Mouse (Mus musculus) heart, adult 2 months (tissue): ENCODE results near the gene Phlpp2. TPM values are rescaled to one million over a fixed set of nuclear protein-coding genes. Genes with fewer than 3 reads are reported as not detected.

ENCODE experiments used
- DNase-seq, 2 experiments: peaks; one replicate each; pipeline ENCODE4 v3.0.0; 2021
- H3K27ac ChIP-seq: fragments of 200-600 bp; 2 replicates; pipeline ENCODE4 v1.8.1; 2022
- H3K27me3 ChIP-seq: fragments of 200-500 bp; 2 replicates; pipeline ENCODE4 v1.6.1; 2012; ENCODE audit warnings: mild to moderate bottlenecking, low read length, inconsistent platforms, mixed read lengths; ENCODE audit not compliant: control insufficient read depth, insufficient read depth
- H3K36me3 ChIP-seq: fragments of 200-500 bp; 2 replicates; pipeline ENCODE4 v1.6.1; 2012; ENCODE audit warnings: low read length, inconsistent platforms; ENCODE audit not compliant: control insufficient read depth, insufficient read depth
- H3K4me1 ChIP-seq: fragments of 200-500 bp; 2 replicates; pipeline ENCODE4 v1.6.1; 2011; ENCODE audit warnings: low read length; ENCODE audit not compliant: control insufficient read depth, insufficient read depth
- H3K4me3 ChIP-seq: fragments of 200-600 bp; 2 replicates; pipeline ENCODE4 v1.8.1; 2022
- H3K79me2 ChIP-seq: fragments of 200-500 bp; replicated peaks from 2 replicates; pipeline ENCODE4 v1.6.1; 2012; ENCODE audit warnings: mild to moderate bottlenecking, inconsistent platforms, low read length, moderate library complexity, mixed read lengths; ENCODE audit not compliant: control insufficient read depth, insufficient read depth
- H3K9ac ChIP-seq: fragments of 200-500 bp; 2 replicates; pipeline ENCODE4 v1.6.1; 2012; ENCODE audit warnings: low read depth, mild to moderate bottlenecking, control low read depth, inconsistent platforms, low read length, mixed read lengths
- CTCF ChIP-seq: fragments of 200-600 bp; IDR thresholded peaks from 2 replicates; pipeline ENCODE4 v1.8.1; 2022; ENCODE audit warnings: antibody characterized with exemption, mild to moderate bottlenecking, moderate library complexity
- EP300 ChIP-seq: fragments of 200-500 bp; IDR thresholded peaks from 2 replicates; pipeline ENCODE4 v1.6.1; 2011; ENCODE audit warnings: low read depth, low read length, control low read depth; ENCODE audit not compliant: insufficient read depth
- POLR2A ChIP-seq: fragments of 200-500 bp; IDR thresholded peaks from 2 replicates; pipeline ENCODE4 v1.6.1; 2011; ENCODE audit warnings: mild to moderate bottlenecking, low read depth, low read length, control low read depth; ENCODE audit not compliant: insufficient read depth
- WGBS: fragments of 180-500 bp; shearing (Covaris S2); methylation state at CpG from one replicate; pipeline ENCODE4 v1.1.7; 2018; 5-methylcytosine and 5-hydroxymethylcytosine counted together
- intact Hi-C: fragments of 180-260 bp; cut with DNase I; formaldehyde crosslinking; loops from one replicate; pipeline ENCODE4 v1.15.1; 2025
- polyA plus RNA-seq: library from polyadenylated mRNA; depleted of rRNA; stranded (reverse); fragments of >200 nt; gene quantifications from 2 replicates; pipeline ENCODE4 v1.2.3, GENCODE M21; 2012
- total RNA-seq, 2 experiments: library from RNA; stranded (reverse); gene quantifications; 2 replicates each; pipeline ENCODE4 v1.2.3; 2021

The Phlpp2 gene
- total and polyA plus RNA-seq, 3 experiments, result 2.1 to 4.6 (median 3.2) TPM

DNA sequence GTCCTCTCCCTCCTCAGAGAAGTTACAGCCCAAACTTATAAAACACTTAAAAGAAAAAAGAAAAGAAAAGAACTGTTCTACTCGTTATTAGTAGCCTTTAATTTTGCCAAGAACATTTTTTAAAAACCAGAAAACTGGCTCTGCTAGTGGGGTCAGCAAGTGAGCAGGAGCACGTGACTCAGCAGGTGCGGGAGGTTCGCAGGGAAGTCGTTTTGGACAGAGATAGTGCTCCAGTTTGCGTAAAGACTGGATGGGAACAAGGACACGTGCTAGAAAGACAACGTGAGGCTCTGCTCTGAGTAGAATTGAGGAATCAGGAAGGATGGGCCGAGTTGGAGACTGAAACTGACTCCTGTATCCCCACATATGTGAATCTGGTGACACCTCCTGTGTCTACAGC, 94.6 kb downstream of the Phlpp2 start:
- H3K27me3 ChIP-seq, result peaks cover 3% of the 10 kb centered on the region
- H3K4me3 ChIP-seq, result no peak overlapping the region
- intact Hi-C loops, result no loop called here
- no peaks in the 10 kb centered on the region for H3K36me3 ChIP-seq
- DNase-seq, result no peak
- 65% methylated on average over 9 of the region's 9 CpGs for WGBS
- H3K27ac ChIP-seq, result no peak overlapping the region
- no peaks in the 10 kb centered on the region for H3K79me2 ChIP-seq
- H3K4me1 ChIP-seq, result no peaks in the 10 kb centered on the region
- H3K9ac ChIP-seq, result no peak overlapping the region
- TF ChIP-seq CTCF (no peak), POLR2A (no peak), EP300 (no peak)

GRCm38 (mm10) chr8:109963421-109963820, 95.1 kb downstream of the Phlpp2 start:
- H3K27me3 ChIP-seq, result peaks cover 3% of the 10 kb centered on the region

DNA sequence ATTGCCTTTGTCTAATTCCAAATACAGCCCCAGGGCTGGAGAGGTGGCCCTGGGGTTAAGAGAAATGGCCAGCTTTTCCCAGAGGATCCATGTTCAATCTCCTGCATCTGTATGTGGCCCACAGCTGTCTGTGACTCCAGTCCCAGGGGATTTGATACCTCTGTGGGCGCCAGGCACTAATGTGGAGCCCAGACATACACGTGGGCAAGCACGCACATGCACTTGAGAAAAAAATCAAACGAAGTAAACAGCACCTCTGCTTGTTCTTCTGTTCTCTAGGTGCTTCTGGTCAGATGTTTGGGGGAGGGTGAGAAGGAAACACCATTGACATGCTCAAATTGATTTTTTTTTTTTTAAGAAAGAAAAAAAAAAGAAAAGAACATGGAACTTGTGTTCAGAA, 95.8 kb downstream of the Phlpp2 start:
- Histone ChIP-seq H3K79me2 (no peaks in the 10 kb centered on the region), H3K4me1 (no peaks in the 10 kb centered on the region), H3K36me3 (no peaks in the 10 kb centered on the region), H3K9ac (no peak overlapping the region), H3K27me3 (peaks cover 3% of the 10 kb centered on the region), H3K27ac (no peak overlapping the region), H3K4me3 (no peak overlapping the region)
- TF ChIP-seq POLR2A (no peak), CTCF (no peak), EP300 (no peak)
- 74% methylated on average over 4 of the region's 4 CpGs for WGBS
- intact Hi-C loops, result no loop called here
- DNase-seq, result no peak

More at GRCm38 (mm10) chr8:109963421-109963820, 95.1 kb downstream of the Phlpp2 start:
- DNase-seq, result no peak
- Histone ChIP-seq H3K36me3 (no peaks in the 10 kb centered on the region), H3K9ac (no peak overlapping the region), H3K4me1 (no peaks in the 10 kb centered on the region), H3K4me3 (no peak overlapping the region), H3K79me2 (no peaks in the 10 kb centered on the region), H3K27ac (no peak overlapping the region)
- intact Hi-C loops, result no loop called here
- 50% methylated on average over 13 of the region's 13 CpGs for WGBS
- TF ChIP-seq POLR2A, result no peak
- no peak for TF ChIP-seq EP300

DNA sequence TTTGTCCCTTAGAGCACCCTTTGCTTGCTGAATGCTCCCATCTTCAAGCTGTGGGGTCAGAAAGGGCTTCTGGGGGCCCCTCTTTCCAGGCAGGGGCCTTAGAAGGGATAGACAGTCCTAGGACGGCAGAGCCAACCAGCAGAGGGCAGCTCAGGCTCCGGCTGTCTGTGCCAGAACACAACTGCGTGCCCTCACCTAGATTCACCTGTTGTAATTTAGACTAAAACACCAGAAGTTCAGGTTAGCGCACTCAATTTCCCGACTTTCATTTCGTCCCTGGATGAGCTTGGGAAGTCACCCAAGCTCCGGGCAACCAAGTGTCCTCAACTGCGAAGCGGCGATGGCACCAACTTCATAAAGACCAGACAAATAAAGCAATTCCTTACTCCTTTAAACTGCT, 100.5 kb downstream of the Phlpp2 start:
- TF ChIP-seq POLR2A, result no peak
- no peak for TF ChIP-seq CTCF
- no peak for TF ChIP-seq EP300

GRCm38 (mm10) chr8:109970323-109970722, 102.0 kb downstream of the Phlpp2 start:
- TF ChIP-seq EP300 (no peak), CTCF (peak; percentile 87)
- DNase-seq, result no peak
- H3K9ac ChIP-seq, result no peak overlapping the region
- no peaks in the 10 kb centered on the region for H3K27me3 ChIP-seq
- intact Hi-C loops, result loop anchor here (1.0 kb wide), 1 partner anchor 101 kb away; no protein-coding TSS in a partner anchor
- no peak overlapping the region for H3K27ac ChIP-seq
- H3K4me1 ChIP-seq, result no peaks in the 10 kb centered on the region
- no peak overlapping the region for H3K4me3 ChIP-seq
- no peaks in the 10 kb centered on the region for H3K36me3 ChIP-seq
- WGBS, result 5% methylated on average over 9 of the region's 9 CpGs
- H3K79me2 ChIP-seq, result no peaks in the 10 kb centered on the region

More for the DNA sequence above, 100.5 kb downstream of the Phlpp2 start:
- Histone ChIP-seq H3K9ac (no peak overlapping the region), H3K4me3 (no peak overlapping the region), H3K27me3 (no peaks in the 10 kb centered on the region), H3K4me1 (no peaks in the 10 kb centered on the region), H3K79me2 (no peaks in the 10 kb centered on the region), H3K27ac (no peak overlapping the region), H3K36me3 (no peaks in the 10 kb centered on the region)
- WGBS, result 49% methylated on average over 10 of the region's 10 CpGs
- no peak for DNase-seq
- intact Hi-C loops, result no loop called here

DNA sequence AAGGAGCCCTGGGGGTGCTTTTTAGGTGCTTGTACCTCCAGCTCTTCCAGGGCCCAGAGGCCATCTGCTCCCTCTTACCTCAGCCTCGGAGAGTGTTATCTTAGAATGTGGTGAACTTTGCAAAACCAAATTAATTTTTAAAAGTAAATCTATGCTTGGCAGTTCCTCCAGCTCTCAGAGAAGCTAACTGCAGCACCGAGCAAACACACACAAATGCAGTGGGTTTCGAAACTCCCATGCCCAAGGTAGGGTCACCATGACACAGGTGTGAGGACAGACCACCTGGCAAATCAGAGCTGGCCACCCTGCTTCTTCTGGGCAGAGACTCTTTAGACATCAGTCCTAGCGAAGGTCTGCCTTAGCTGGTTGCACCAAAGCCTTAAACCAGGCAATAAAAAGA, 104.6 kb downstream of the Phlpp2 start:
- H3K27ac ChIP-seq, result no peak overlapping the region
- no peaks in the 10 kb centered on the region for H3K79me2 ChIP-seq
- no peaks in the 10 kb centered on the region for H3K4me1 ChIP-seq
- no peak overlapping the region for H3K4me3 ChIP-seq
- no peak for DNase-seq
- H3K9ac ChIP-seq, result no peak overlapping the region
- intact Hi-C loops, result no loop called here
- no peaks in the 10 kb centered on the region for H3K36me3 ChIP-seq
- WGBS, result 73% methylated on average over 4 of the region's 4 CpGs
- TF ChIP-seq EP300 (no peak), CTCF (no peak), POLR2A (no peak)
- H3K27me3 ChIP-seq, result no peaks in the 10 kb centered on the region
